Mouse (Mus musculus) mesoderm, embryonic 11.5 days (tissue): ENCODE measurements at regions not wholly inside any gene's neighbourhood (a gene's known extent, or its start where the extent isn't known, plus 50 kb on each side); places are given as distances from the start of the nearest gene placed in this dataset.

Source experiments
- DNase-seq: peaks from one replicate; pipeline ENCODE4 v3.0.0-alpha.2; 2012; ENCODE audit warnings: low read depth, low spot score

- no peak for DNase-seq
These were observed 355.6 kb upstream of the Atp2b1 start for GRCm38 (mm10) chr10:98558560-98558959.

- no peak for DNase-seq
These were observed 351.8 kb upstream of the Atp2b1 start for GRCm38 (mm10) chr10:98562297-98562912.

GRCm38 (mm10) chr10:98572782-98573536 is 341.2 kb upstream of the Atp2b1 start:
- no peak for DNase-seq

GRCm38 (mm10) chr10:98577040-98577439 is 337.2 kb upstream of the Atp2b1 start:
- DNase-seq: no peak

DNA sequence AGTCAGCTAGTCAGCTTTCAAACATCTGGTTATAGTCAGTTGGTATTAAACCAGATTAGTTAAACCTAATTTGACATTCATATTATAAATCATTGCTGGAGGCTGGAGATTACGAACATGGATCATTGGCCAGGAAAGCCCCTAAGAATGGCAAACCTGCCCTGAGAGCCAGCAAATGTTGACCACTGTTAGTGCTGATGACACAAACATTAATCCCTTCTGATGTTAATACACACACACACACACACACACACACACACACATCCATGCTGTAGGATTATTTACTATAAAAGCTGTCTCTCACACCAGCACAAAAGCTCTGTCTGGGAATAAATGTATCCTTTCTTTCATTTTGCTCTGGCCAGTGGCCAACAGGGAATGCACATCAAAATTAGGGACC is 329.4 kb upstream of the Atp2b1 start:
- no peak for DNase-seq

DNA sequence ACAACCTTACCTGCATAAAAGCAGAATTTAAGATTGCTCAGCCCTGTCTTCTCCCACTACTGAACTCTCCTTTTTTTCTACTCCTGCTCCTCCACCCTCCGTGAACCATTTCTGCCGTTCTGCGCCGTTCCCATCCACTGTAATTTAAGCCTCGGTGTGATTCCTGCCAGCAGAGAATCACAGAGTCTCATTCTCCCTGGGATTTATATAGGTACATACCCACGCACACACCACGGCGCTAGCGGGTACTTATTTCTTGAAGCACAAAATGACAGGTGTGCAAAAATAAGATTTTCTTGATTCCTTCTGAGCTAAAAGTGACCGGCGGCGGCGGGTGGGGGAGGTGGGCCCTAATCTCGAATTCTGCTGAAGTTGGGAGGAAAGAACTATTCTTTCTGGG is 324.5 kb upstream of the Atp2b1 start:
- no peak for DNase-seq

GRCm38 (mm10) chr10:98592154-98592553 is 322.1 kb upstream of the Atp2b1 start:
- no peak for DNase-seq

GRCm38 (mm10) chr10:98593910-98594309 is 320.3 kb upstream of the Atp2b1 start:
- no peak for DNase-seq

- DNase-seq: no peak
These were observed 305.8 kb upstream of the Atp2b1 start for GRCm38 (mm10) chr10:98608221-98608941.

DNA sequence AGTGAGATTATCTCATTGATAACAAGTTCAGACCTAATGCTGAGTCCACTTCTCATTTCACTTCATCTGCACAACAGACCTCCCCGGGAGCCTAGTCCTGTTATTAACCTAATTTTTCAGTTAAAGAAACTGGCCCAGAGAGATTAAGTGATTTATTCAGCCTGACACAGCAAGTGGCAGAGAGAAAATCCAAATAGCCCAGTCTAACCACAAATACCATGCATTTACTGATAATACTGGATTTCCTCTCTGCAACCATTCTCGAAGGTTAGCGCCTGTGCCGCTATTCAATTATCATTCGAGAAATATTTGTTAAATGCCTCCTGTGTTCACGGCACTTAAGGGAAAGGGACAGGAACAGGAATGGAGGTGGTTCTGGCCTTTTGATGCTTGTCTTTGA is 303.5 kb upstream of the Atp2b1 start:
- DNase-seq: no peak

DNA sequence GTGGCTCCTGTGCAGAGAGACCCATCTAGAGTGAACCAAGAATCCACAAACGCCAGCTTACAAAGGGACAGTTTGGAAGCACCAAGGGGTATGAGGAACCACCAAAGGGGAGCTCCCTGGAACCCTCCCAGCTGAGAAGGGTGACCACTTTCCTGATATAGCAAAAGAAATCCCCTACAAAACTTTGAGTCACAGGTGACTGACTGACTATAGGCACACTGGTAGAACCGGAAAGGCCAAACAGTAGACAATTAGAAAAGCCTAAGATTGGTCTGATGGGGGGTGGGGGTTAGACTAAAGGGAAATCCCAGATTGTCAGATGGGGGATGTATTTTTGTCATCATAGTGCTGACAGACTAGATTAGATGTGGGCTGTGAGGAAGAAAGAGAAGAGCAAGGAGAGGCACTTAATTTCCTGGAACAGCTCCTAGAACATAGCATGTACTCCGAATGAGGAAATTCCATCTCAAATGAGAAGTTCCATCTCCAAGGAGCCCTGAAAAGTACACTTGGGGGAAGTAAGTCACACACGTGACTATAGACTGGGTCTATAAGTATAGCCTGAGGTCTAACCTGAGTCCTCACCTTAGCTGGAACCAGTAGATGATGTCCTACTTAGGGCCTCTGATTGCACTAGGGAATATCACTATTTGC is 302.4 kb upstream of the Atp2b1 start:
- DNase-seq: no peak

DNA sequence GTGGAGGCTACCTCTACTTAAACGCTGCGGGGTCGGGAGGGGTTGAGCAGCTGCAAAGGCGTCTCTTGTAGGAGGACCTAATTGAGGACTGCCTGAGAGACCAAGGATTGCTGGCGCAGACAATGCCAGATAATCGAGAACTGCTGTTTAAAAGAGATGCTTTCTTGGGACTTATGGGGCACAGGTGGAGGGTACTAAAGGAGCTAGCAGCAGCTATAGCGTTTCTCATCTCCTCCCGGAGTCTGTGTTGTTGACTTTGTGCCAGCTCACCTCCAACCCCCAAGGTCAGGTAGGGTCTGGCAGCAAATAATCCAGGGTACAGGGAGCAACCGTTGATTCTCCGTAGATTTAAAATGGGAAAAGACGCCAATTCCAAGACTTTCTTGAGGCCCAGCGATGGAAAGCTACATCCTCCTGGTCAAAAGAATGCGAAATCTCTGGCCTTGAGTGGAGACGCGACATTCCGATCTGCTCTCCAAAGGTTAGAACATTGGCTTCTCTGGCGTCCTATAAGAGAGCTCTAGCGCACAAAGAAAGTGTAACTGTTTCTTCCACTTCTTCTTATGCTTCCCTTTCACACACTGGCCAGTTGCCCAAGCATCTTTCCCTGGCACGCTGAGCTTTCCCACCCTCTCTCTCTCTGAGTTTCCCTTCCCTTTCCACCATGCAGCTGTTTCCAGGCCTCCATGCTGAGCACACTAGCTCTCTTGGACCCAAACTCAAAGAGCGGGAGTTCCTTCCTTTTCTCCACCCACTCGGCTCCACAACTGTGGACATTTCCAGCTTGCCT is 295.3 kb upstream of the Atp2b1 start:
- no peak for DNase-seq

DNA sequence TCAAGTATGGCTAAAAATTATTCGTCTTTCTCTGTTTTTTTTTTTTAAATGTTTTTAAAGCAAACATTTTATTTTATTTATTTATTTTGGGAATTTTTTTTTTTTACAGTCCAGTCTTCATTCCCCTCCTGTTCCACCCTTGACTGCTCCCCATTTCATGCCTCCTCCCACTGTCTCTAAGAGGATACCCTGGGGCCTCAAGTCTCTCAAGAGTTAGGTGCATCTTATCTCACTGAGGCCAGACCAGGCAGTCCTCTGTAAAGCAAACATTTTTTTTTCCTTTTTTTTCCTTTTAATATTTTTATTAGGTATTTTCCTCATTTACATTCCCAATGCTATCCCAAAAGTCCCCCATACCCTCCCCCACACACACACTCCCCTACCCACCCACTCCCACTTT is 290.1 kb upstream of the Atp2b1 start:
- no peak for DNase-seq

DNA sequence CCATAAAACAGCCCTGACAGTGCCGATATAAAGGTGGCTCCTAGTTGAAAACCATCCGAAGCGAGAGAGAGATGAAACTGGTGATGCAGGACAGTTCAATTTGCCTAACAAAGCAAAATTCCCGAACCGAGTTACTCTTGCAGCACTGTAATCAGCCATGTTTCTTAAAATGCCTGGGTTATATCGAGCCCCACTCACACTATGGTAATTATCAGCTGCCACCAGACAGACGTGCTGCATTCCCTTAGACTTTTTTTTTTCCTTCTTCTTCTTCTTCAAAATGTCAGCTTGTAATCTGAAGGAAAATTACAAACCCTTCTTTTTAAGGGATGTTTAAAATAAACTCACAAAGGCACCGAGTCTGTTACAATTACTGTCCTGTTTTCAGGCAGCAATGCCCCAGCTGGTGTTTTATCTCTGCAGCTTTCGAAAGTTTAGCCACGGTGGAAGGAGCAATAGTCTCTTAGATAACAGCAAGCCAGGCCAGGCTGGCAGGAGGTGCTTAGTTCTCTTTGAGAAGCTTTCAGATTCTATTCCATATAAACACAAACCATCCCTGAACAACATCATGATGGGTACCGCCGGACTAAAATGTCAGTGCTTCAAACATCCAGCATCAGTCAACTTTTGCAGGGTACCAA is 289.4 kb upstream of the Atp2b1 start:
- no peak for DNase-seq

DNA sequence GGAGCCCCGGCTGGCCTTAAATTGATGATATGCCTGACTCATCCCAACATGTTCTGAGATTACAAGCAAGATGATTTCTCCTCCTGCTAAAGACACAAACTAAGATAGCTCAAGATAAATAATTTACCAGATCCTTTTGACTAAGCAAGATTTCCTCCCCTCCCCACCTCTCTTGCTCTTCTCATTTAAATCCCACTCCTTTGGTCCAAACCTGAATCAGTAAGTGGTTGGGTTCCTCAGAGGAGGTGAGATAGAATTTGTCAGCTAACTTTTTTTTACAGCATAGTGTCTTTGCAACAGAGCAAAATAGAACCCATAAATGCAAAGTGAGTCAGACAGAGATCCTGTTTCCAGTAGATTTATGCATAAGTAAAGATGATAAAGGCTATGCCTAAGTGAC is 286.0 kb upstream of the Atp2b1 start:
- DNase-seq: no peak

DNA sequence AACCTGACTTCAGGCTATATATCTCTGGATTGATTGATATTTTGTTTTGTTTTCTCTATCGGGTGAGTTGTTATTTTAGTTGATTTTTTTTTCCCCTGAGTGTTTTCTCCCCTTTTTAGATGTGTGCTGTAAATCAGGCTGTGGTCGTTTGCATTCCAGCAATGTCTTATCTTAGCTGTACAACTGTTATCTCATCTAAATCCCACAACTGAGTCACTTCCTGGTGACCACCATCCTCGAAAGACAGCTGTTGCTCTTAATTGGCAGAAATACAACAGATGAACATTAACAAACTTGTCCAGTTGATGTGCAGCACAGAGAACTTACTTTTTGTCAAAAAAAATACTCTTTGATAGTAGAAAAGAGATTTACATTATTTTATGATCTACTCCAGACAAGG is 285.0 kb upstream of the Atp2b1 start:
- no peak for DNase-seq

- DNase-seq: no peak
These were observed 276.2 kb upstream of the Atp2b1 start for GRCm38 (mm10) chr10:98637759-98638611.

DNA sequence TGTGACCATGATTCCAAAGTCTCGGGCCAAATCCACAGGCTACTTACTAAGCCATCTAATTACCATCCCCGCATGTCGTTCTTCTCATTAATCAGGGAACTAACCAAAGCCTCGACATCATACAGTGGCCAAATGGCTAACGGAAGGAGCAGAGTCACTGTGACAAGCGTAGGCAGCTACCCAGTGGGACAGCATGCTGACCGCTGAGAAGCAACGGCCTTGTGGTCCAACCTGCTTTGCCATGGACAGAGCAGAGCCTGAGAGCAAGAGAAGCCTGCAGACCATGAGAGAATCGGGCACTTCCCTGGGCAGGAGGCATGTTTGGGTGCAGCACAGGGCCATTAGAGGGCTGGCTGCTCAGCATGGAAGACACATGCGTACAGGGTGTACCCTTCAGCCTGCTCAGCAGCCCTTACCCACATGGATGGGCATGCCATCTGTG is 268.5 kb upstream of the Atp2b1 start:
- no peak for DNase-seq

DNA sequence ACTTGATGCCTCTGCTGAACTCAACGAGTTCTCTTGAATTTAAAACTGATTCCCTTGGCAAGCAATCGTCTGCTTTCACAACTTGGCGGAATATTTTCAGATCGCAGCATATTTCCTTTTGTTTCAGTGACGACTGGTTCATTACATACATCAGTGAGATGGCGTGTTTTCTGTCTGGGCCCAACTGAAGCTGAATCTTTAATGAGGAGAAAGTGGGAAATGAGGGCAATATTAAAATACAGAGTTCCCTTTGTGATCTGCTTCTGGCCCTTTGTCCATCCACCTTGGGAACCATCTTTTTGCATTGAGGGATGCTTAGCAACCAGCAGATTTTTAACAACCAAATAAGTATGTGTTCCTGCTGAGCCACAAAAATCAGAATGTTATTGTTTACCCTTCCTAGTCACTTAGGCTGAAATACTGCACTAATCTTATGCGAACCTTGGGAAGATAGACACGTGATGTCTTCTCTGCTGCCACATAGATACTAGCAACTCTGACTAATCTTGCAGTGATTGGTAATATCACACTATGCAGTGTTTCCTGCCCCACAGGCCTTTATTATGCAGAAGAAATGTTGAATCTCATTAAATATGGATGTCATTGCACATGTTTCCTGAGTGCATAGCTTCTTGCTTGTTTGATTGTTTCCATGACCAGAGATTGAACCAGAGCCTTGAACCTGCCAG is 267.8 kb upstream of the Atp2b1 start:
- no peak for DNase-seq
